ENCODE assay signal across 26 mouse cellular contexts in genomic region chr3:145583043-145583442, GRCm38 (mm10). TPM values are rescaled to one million over a fixed set of nuclear protein-coding genes. Genes with fewer than 3 reads are reported as not detected.
A peak's percentile ranks its signal among the peaks of the same experiment; 100 is the strongest.
DNase-seq lines count a peak whose midpoint lies in the region; ATAC-seq and TF ChIP-seq lines count a peak whose summit lies in the region.
"Had no signal": no experiment of that assay in that cellular context is flagged by ENCODE, and none has a peak within 500 bp of the region (broad histone marks: within the 10 kb centered on the region; RNA-seq: fewer than 3 reads in every experiment).

No protein-coding gene starts in this region.

- no peak for TF ChIP-seq CTCF in midbrain, postnatal 0 days (IDR thresholded peaks at IDR 0.05)
- TF ChIP-seq CTCF in layer of hippocampus, adult 2 months (conservative IDR thresholded peaks at IDR 0.05): no peak

- no peak overlapping the region for H3K4me2 ChIP-seq in heart, embryonic 11.5 days
- no peak overlapping the region for H3K4me2 ChIP-seq in kidney, embryonic 15.5 days
- H3K4me2 ChIP-seq in kidney, embryonic 14.5 days (replicated peaks; ENCODE audit: low read depth, low read length): no peak overlapping the region
- H3K4me2 ChIP-seq in midbrain, embryonic 13.5 days (replicated peaks): no peak overlapping the region
- H3K4me2 ChIP-seq in midbrain, postnatal 0 days (ENCODE audit: low read depth, low read length, poor library complexity, severe bottlenecking): no peak overlapping the region
- H3K4me2 ChIP-seq: embryonic facial prominence, embryonic 15.5 days; forebrain, embryonic 13.5 days; heart, embryonic 15.5 days; limb, embryonic 12.5 days had no signal

- H3K9me3 ChIP-seq in heart, embryonic 11.5 days (replicated peaks; ENCODE audit: control insufficient read depth, low read length): no peaks in the 10 kb centered on the region
- no peaks in the 10 kb centered on the region for H3K9me3 ChIP-seq in kidney, embryonic 15.5 days (replicated peaks)
- H3K9me3 ChIP-seq in kidney, embryonic 14.5 days (ENCODE audit: control insufficient read depth, low read length): no peaks in the 10 kb centered on the region
- no peaks in the 10 kb centered on the region for H3K9me3 ChIP-seq in midbrain, embryonic 13.5 days
- H3K9me3 ChIP-seq in midbrain, postnatal 0 days (ENCODE audit: low read length): no peaks in the 10 kb centered on the region
- H3K9me3 ChIP-seq: embryonic facial prominence, embryonic 10.5 days; embryonic facial prominence, embryonic 15.5 days; forebrain, embryonic 13.5 days; heart, embryonic 15.5 days; limb, embryonic 12.5 days; megakaryocyte, embryonic 14.5 days had no signal

- DNase-seq in heart, adult 11 months: peak; percentile 56
- DNase-seq in midbrain, postnatal 0 days (ENCODE audit: low spot score): no peak
- DNase-seq in layer of hippocampus, adult 2 months (ENCODE audit: low spot score in 2 of 2): no peak
- DNase-seq: adrenal gland, adult 2 months; cerebellum, adult 8-10 months; cerebellum, postnatal 25 days; gastrocnemius, postnatal 10 days; lung, adult 18-20 months; lung, postnatal 4 days; spleen, adult 18-20 months; thymus, postnatal 25 days had no signal

- no peak overlapping the region for H3K27ac ChIP-seq in heart, embryonic 11.5 days (ENCODE audit: low read depth, low read length)
- H3K27ac ChIP-seq in kidney, embryonic 15.5 days: no peak overlapping the region
- H3K27ac ChIP-seq in kidney, embryonic 14.5 days (ENCODE audit: low read depth, low read length): no peak overlapping the region
- H3K27ac ChIP-seq in midbrain, embryonic 13.5 days: no peak overlapping the region
- no peak overlapping the region for H3K27ac ChIP-seq in midbrain, postnatal 0 days (ENCODE audit: low read depth, low read length)
- no peak overlapping the region for H3K27ac ChIP-seq in layer of hippocampus, adult 2 months
- H3K27ac ChIP-seq: embryonic facial prominence, embryonic 10.5 days; embryonic facial prominence, embryonic 15.5 days; forebrain, embryonic 13.5 days; heart, embryonic 15.5 days; left cerebral cortex, adult 2 months; limb, embryonic 12.5 days had no signal

- no peak for ATAC-seq in heart, embryonic 11.5 days (replicated peaks; ENCODE audit: insufficient number of reproducible peaks, low FRiP score, low TSS enrichment)
- ATAC-seq in kidney, embryonic 15.5 days (replicated peaks; ENCODE audit: low FRiP score): 0 out of 2 replicates have a peak, but pooled peaks have one; percentile 12
- no peak for ATAC-seq in kidney, embryonic 14.5 days (ENCODE audit: low FRiP score, low TSS enrichment)
- 0 out of 2 replicates have a peak, but pooled peaks have one; percentile 50 for ATAC-seq in midbrain, embryonic 13.5 days
- ATAC-seq in midbrain, postnatal 0 days (ENCODE audit: low FRiP score): no peak
- no peak for ATAC-seq in erythroid progenitor cell, adult 5-6 weeks (replicated peaks; ENCODE audit: low FRiP score, poor library complexity, severe bottlenecking)
- ATAC-seq: activated CD4-positive, CD25-positive, alpha-beta regulatory T cell, adult 4 months; lung, postnatal 0 days had no signal

- 73% methylated on average over 4 of the region's 4 CpGs for WGBS in heart, embryonic 11.5 days (ENCODE audit: insufficient replicate concordance)
- WGBS in kidney, embryonic 15.5 days: 81% methylated on average over 4 of the region's 4 CpGs
- 83% methylated on average over 4 of the region's 4 CpGs for WGBS in kidney, embryonic 14.5 days
- 93% methylated on average over 4 of the region's 4 CpGs for WGBS in midbrain, embryonic 13.5 days
- 91% methylated on average over 4 of the region's 4 CpGs for WGBS in midbrain, postnatal 0 days

- no peak overlapping the region for H3K4me3 ChIP-seq in heart, embryonic 11.5 days (ENCODE audit: low read depth, low read length)
- H3K4me3 ChIP-seq in kidney, embryonic 15.5 days (replicated peaks): no peak overlapping the region
- no peak overlapping the region for H3K4me3 ChIP-seq in kidney, embryonic 14.5 days (ENCODE audit: low read length)
- no peak overlapping the region for H3K4me3 ChIP-seq in midbrain, embryonic 13.5 days (replicated peaks)
- H3K4me3 ChIP-seq in midbrain, postnatal 0 days (ENCODE audit: low read depth, low read length): no peak overlapping the region
- H3K4me3 ChIP-seq in layer of hippocampus, adult 2 months: no peak overlapping the region
- H3K4me3 ChIP-seq: embryonic facial prominence, embryonic 10.5 days; embryonic facial prominence, embryonic 15.5 days; forebrain, embryonic 13.5 days; heart, embryonic 15.5 days; left cerebral cortex, adult 2 months; limb, embryonic 12.5 days; megakaryocyte, embryonic 14.5 days had no signal

- H3K9ac ChIP-seq in heart, embryonic 11.5 days (ENCODE audit: low read depth, low read length): no peak overlapping the region
- H3K9ac ChIP-seq in kidney, embryonic 15.5 days: no peak overlapping the region
- no peak overlapping the region for H3K9ac ChIP-seq in kidney, embryonic 14.5 days (ENCODE audit: low read depth, low read length)
- H3K9ac ChIP-seq in midbrain, embryonic 13.5 days (replicated peaks): no peak overlapping the region
- H3K9ac ChIP-seq in midbrain, postnatal 0 days (replicated peaks; ENCODE audit: low read length, poor library complexity, severe bottlenecking): no peak overlapping the region
- H3K9ac ChIP-seq: embryonic facial prominence, embryonic 15.5 days; forebrain, embryonic 13.5 days; heart, embryonic 15.5 days; limb, embryonic 12.5 days had no signal

- no peaks in the 10 kb centered on the region for H3K4me1 ChIP-seq in heart, embryonic 11.5 days (ENCODE audit: control insufficient read depth, insufficient read depth, low read length)
- no peaks in the 10 kb centered on the region for H3K4me1 ChIP-seq in kidney, embryonic 15.5 days
- no peaks in the 10 kb centered on the region for H3K4me1 ChIP-seq in kidney, embryonic 14.5 days (ENCODE audit: control insufficient read depth, insufficient read depth, low read length)
- peaks cover 4% of the 10 kb centered on the region; the same call in 1 of the 2 replicates for H3K4me1 ChIP-seq in midbrain, embryonic 13.5 days (replicated peaks)
- no peaks in the 10 kb centered on the region for H3K4me1 ChIP-seq in midbrain, postnatal 0 days (ENCODE audit: insufficient read depth, low read length)
- H3K4me1 ChIP-seq: embryonic facial prominence, embryonic 15.5 days; forebrain, embryonic 13.5 days; heart, embryonic 15.5 days; limb, embryonic 12.5 days had no signal

- H3K36me3 ChIP-seq in heart, embryonic 11.5 days (ENCODE audit: control insufficient read depth, insufficient read depth, low read length): peaks cover 24% of the 10 kb centered on the region
- peaks cover 81% of the 10 kb centered on the region for H3K36me3 ChIP-seq in kidney, embryonic 15.5 days
- H3K36me3 ChIP-seq in kidney, embryonic 14.5 days (ENCODE audit: control insufficient read depth, insufficient read depth, low read length): peaks cover 70% of the 10 kb centered on the region
- H3K36me3 ChIP-seq in midbrain, embryonic 13.5 days: peaks cover 60% of the 10 kb centered on the region
- peaks cover 36% of the 10 kb centered on the region for H3K36me3 ChIP-seq in midbrain, postnatal 0 days (ENCODE audit: insufficient read depth, low read length)

- H3K27me3 ChIP-seq in heart, embryonic 11.5 days (ENCODE audit: control insufficient read depth, insufficient read depth, low read length): no peaks in the 10 kb centered on the region
- no peaks in the 10 kb centered on the region for H3K27me3 ChIP-seq in kidney, embryonic 15.5 days
- no peaks in the 10 kb centered on the region for H3K27me3 ChIP-seq in kidney, embryonic 14.5 days (ENCODE audit: control insufficient read depth, insufficient read depth, low read length)
- H3K27me3 ChIP-seq in midbrain, embryonic 13.5 days: no peaks in the 10 kb centered on the region
- H3K27me3 ChIP-seq in midbrain, postnatal 0 days (ENCODE audit: insufficient read depth, low read length): no peaks in the 10 kb centered on the region
- H3K27me3 ChIP-seq: CH12.LX; embryonic facial prominence, embryonic 15.5 days; forebrain, embryonic 13.5 days; heart, embryonic 15.5 days; limb, embryonic 12.5 days; megakaryocyte, embryonic 14.5 days had no signal

RNA-seq across cellular contexts. Expression of gene Znhit6, which starts 7.0 kb away (rescaled TPM):
- polyA plus RNA-seq in heart, embryonic 11.5 days (2014; fragmentation: Nextera tagmentation; extraction: Ambion mirVana): 22.6 and 26.0 TPM in 2 replicates
- polyA plus RNA-seq in kidney, embryonic 15.5 days (2015; fragmentation: Nextera tagmentation; extraction: Ambion mirVana): 36.4 and 37.2 TPM in 2 replicates
- polyA plus RNA-seq in kidney, embryonic 14.5 days (2014; fragmentation: Nextera tagmentation; extraction: Ambion mirVana): 36.2 and 41.7 TPM in 2 replicates
- 38.2 TPM in 2 replicates for polyA plus RNA-seq in midbrain, embryonic 13.5 days (2015; fragmentation: Nextera tagmentation; extraction: Ambion mirVana)
- 8.1 and 12.0 TPM in 2 replicates for total RNA-seq in midbrain, postnatal 0 days (2014; rRNA removed)
- 34.6 and 36.6 TPM in 2 replicates for polyA plus RNA-seq in midbrain, postnatal 0 days (2015; fragmentation: Nextera tagmentation; extraction: Ambion mirVana)
- 4.7 and 6.7 TPM in 2 replicates for total RNA-seq in erythroid progenitor cell, adult 5-6 weeks (2015; ENCODE audit: low replicate concordance)
- 0.23 and 6.5 TPM in 2 replicates for total RNA-seq in erythroid progenitor cell, adult 5-6 weeks (2017; ENCODE audit: low replicate concordance)
- 10 to 100 TPM; 17.1 to 20.0 TPM for total RNA-seq in layer of hippocampus, adult 2 months (2021)

Comparison
In these comparisons a context has a peak if more than half of its experiments do, and no peak if none do; other contexts are left out.
1. ATAC-seq: peak in kidney, embryonic 15.5 days (single experiment) and midbrain, embryonic 13.5 days (single experiment); none in heart, embryonic 11.5 days (single experiment), kidney, embryonic 14.5 days (single experiment), midbrain, postnatal 0 days (single experiment) and erythroid progenitor cell, adult 5-6 weeks (single experiment).